Mouse (Mus musculus): ENCODE measurements around the gene Rps6kc1. TPM values are rescaled to one million over a fixed set of nuclear protein-coding genes. Genes with fewer than 3 reads are reported as not detected.

Rps6kc1 gene
- polyA plus RNA-seq, 1 experiment from 2014 or later, result 15.4 TPM

DNA sequence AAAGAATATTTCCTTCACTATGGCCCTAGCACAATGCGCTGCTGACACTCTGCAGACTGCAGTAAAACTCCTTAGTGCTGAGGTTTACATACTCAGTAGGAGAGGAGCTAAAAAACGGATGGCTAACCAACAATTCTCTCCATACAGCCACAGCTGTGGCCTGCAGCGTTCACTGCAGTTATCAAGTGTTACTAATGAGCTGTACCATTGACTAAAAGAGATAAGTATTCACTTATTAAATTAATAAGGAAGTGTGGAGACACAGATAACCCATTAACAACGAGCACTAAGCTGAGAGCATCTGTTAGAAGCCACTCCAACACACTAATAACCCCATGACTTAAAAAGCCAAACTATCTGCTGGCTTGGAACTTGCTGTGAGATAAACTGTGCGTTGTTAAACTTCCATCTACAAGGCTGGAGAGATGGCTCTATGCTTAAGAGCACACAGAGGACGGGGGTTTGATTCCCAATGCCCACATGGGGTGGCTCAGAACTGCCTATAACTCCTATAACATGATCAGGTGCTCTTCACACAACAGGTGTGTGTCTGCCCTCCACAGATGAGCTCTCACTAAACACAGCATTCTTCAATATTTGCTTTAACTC, 17.9 kb downstream of the Rps6kc1 start:
- no peak overlapping the region for H3K9ac ChIP-seq (ENCODE audit: low read depth, low read length)
- peaks cover 68% of the 10 kb centered on the region; the same call in 1 of the 2 replicates for H3K36me3 ChIP-seq (ENCODE audit: control insufficient read depth, insufficient read depth, low read length)
- H3K4me1 ChIP-seq (ENCODE audit: control insufficient read depth, insufficient read depth, low read length), result no peaks in the 10 kb centered on the region
- no peak overlapping the region for H3K4me2 ChIP-seq (ENCODE audit: low read depth, low read length)
- no peak overlapping the region for H3K4me3 ChIP-seq (ENCODE audit: low read depth, low read length)
- H3K27ac ChIP-seq (replicated peaks; ENCODE audit: low read depth, low read length), result no peak overlapping the region
- no peaks in the 10 kb centered on the region for H3K27me3 ChIP-seq (replicated peaks; ENCODE audit: control insufficient read depth, insufficient read depth, low read length)
- 82% methylated on average over 6 of the region's 6 CpGs for WGBS
- ATAC-seq (ENCODE audit: low read depth), result no peak
- no peaks in the 10 kb centered on the region for H3K9me3 ChIP-seq (ENCODE audit: control insufficient read depth, low read length)
- DNase-seq (ENCODE audit: low spot score), result no peak

DNA sequence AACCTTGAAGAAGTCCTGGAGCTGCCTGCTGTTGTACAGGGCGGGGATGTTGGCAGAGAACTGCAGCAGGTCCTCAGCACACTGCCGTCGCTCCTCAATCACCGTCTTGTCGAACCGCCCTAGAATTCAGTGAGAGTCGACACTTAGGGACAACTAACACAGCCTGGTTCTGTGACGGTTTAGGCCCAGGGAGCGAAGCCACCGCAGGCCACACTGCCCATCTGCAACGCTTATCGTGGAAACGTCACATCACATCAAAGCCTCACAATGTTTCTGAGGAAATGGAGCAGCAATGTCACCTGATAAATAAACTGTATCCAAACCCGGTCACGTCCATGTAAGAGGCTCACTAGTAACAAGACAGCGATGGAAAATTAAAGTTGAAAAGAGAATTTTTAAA, 22.9 kb downstream of the Rps6kc1 start:
- DNase-seq (ENCODE audit: low spot score), result no peak
- H3K36me3 ChIP-seq (ENCODE audit: control insufficient read depth, insufficient read depth, low read length), result peaks cover 72% of the 10 kb centered on the region

DNA sequence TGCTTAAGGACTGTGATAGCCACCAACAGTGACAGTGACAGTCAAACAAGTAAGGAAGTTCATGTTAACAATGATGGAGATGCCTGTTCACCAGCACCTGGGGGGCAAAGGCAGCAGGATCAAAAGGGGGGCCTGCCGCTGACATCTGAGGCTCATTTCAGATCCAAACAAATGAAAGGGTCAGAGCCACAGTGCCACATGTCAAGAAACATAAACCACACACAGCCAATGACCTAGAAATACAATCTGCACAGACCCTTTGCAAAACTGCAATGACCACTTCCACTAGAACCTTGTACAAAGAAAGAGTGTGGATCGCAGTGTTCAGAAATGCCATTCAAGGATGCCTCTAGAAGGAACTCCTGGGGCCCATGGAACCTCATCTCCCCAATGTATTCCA, 23.5 kb downstream of the Rps6kc1 start:
- no peak overlapping the region for H3K27ac ChIP-seq (replicated peaks; ENCODE audit: low read depth, low read length)
- H3K4me3 ChIP-seq (ENCODE audit: low read depth, low read length), result no peak overlapping the region
- no peaks in the 10 kb centered on the region for H3K9me3 ChIP-seq (ENCODE audit: control insufficient read depth, low read length)
- DNase-seq (ENCODE audit: low spot score) (no peak), ATAC-seq (ENCODE audit: low read depth) (no peak)
- no peak overlapping the region for H3K4me2 ChIP-seq (ENCODE audit: low read depth, low read length)
- no peaks in the 10 kb centered on the region for H3K27me3 ChIP-seq (replicated peaks; ENCODE audit: control insufficient read depth, insufficient read depth, low read length)
- peaks cover 70% of the 10 kb centered on the region for H3K36me3 ChIP-seq (ENCODE audit: control insufficient read depth, insufficient read depth, low read length)
- 90% methylated on average over 2 of the region's 2 CpGs for WGBS
- H3K9ac ChIP-seq (ENCODE audit: low read depth, low read length), result no peak overlapping the region
- H3K4me1 ChIP-seq (ENCODE audit: control insufficient read depth, insufficient read depth, low read length), result no peaks in the 10 kb centered on the region

More for the DNA sequence above, 22.9 kb downstream of the Rps6kc1 start:
- H3K4me1 ChIP-seq (ENCODE audit: control insufficient read depth, insufficient read depth, low read length), result no peaks in the 10 kb centered on the region
- no peak for ATAC-seq (ENCODE audit: low read depth)
- no peak overlapping the region for H3K4me3 ChIP-seq (ENCODE audit: low read depth, low read length)
- H3K27me3 ChIP-seq (replicated peaks; ENCODE audit: control insufficient read depth, insufficient read depth, low read length), result no peaks in the 10 kb centered on the region
- H3K9ac ChIP-seq (ENCODE audit: low read depth, low read length), result no peak overlapping the region
- no peak overlapping the region for H3K4me2 ChIP-seq (ENCODE audit: low read depth, low read length)
- H3K9me3 ChIP-seq (ENCODE audit: control insufficient read depth, low read length), result no peaks in the 10 kb centered on the region
- 85% methylated on average over 16 of the region's 16 CpGs for WGBS
- H3K27ac ChIP-seq (replicated peaks; ENCODE audit: low read depth, low read length), result no peak overlapping the region

DNA sequence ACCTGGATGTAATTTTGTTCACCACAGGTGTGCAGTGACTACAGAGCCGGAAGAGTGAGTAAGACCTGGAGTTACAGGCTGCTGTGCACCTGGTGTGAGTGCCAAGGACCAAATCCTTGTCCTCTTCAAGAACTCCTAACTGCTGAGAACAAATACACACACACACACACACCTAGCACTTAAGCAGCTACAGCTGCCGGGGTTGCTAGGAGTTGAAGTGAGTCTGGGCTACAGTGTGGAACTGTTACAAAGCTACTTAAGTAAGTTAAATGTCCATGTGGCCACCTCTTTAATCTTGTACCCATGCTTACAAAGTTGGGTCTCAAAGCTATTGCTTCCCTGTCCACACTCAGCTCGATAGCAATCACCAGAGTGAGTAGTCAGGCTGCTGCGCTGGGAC, 25.6 kb downstream of the Rps6kc1 start:
- Histone ChIP-seq H3K4me1 (ENCODE audit: control insufficient read depth, insufficient read depth, low read length) (no peaks in the 10 kb centered on the region), H3K36me3 (ENCODE audit: control insufficient read depth, insufficient read depth, low read length) (peaks cover 55% of the 10 kb centered on the region), H3K4me3 (ENCODE audit: low read depth, low read length) (no peak overlapping the region), H3K9me3 (ENCODE audit: control insufficient read depth, low read length) (no peaks in the 10 kb centered on the region), H3K9ac (ENCODE audit: low read depth, low read length) (no peak overlapping the region), H3K27ac (replicated peaks; ENCODE audit: low read depth, low read length) (no peak overlapping the region), H3K27me3 (replicated peaks; ENCODE audit: control insufficient read depth, insufficient read depth, low read length) (no peaks in the 10 kb centered on the region), H3K4me2 (ENCODE audit: low read depth, low read length) (no peak overlapping the region)
- ATAC-seq (ENCODE audit: low read depth) (no peak), DNase-seq (ENCODE audit: low spot score) (no peak)
- WGBS, result 88% methylated on average over 4 of the region's 4 CpGs

DNA sequence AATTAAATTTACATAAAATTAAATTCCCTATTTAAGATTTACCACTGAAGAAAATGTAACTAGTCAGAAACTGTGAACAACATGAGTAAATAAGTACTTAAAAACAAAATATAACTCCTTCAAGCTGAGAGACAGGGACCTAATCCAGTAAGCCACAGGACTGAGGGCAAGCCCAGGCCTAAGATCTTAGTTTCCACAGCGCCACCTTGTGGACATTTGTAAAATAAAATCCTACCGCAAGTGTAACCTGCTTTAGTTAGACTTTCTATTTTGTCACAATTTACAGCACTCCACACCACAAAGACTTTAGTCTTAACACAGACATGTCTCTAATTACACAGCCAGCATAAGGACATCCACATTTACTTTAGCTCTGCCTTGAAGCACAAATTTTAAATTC, 30.1 kb downstream of the Rps6kc1 start:
- Histone ChIP-seq H3K4me2 (ENCODE audit: low read depth, low read length) (no peak overlapping the region), H3K4me1 (ENCODE audit: control insufficient read depth, insufficient read depth, low read length) (no peaks in the 10 kb centered on the region), H3K9me3 (ENCODE audit: control insufficient read depth, low read length) (no peaks in the 10 kb centered on the region), H3K36me3 (ENCODE audit: control insufficient read depth, insufficient read depth, low read length) (peaks cover 27% of the 10 kb centered on the region), H3K27ac (replicated peaks; ENCODE audit: low read depth, low read length) (no peak overlapping the region), H3K27me3 (replicated peaks; ENCODE audit: control insufficient read depth, insufficient read depth, low read length) (no peaks in the 10 kb centered on the region), H3K9ac (ENCODE audit: low read depth, low read length) (no peak overlapping the region), H3K4me3 (ENCODE audit: low read depth, low read length) (no peak overlapping the region)
- WGBS, result 2% methylated on average over 2 of the region's 2 CpGs
- DNase-seq (ENCODE audit: low spot score), result peak; percentile 81
- ATAC-seq (ENCODE audit: low read depth), result peak; percentile 53; the same call in 1 of the 2 replicates

DNA sequence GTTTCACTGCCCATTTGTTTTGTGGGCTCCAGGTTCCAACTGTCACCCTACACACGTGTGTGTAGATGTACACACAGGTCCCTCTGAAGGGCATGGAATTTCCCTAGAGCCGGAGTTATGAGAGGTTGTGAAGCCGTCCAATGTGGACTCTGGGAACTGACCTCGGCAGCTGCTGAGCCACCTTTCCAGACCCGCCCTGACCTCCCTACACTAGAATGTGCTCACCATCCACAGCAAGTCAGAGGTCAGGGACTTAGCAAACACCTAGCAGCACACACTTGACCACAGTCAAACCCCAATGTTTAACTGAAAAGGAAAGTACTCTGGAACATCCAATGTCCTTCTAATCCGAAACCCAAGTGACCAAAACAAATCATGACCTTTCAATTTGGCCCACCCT, 30.9 kb downstream of the Rps6kc1 start:
- no peaks in the 10 kb centered on the region for H3K9me3 ChIP-seq (ENCODE audit: control insufficient read depth, low read length)
- ATAC-seq (ENCODE audit: low read depth) (no peak), DNase-seq (ENCODE audit: low spot score) (no peak)
- H3K4me3 ChIP-seq (ENCODE audit: low read depth, low read length), result no peak overlapping the region
- no peak overlapping the region for H3K9ac ChIP-seq (ENCODE audit: low read depth, low read length)
- H3K36me3 ChIP-seq (ENCODE audit: control insufficient read depth, insufficient read depth, low read length), result peaks cover 24% of the 10 kb centered on the region
- WGBS, result 74% methylated on average over 6 of the region's 6 CpGs
- H3K27me3 ChIP-seq (replicated peaks; ENCODE audit: control insufficient read depth, insufficient read depth, low read length), result no peaks in the 10 kb centered on the region
- H3K27ac ChIP-seq (replicated peaks; ENCODE audit: low read depth, low read length), result no peak overlapping the region
- H3K4me1 ChIP-seq (ENCODE audit: control insufficient read depth, insufficient read depth, low read length), result no peaks in the 10 kb centered on the region
- H3K4me2 ChIP-seq (ENCODE audit: low read depth, low read length), result no peak overlapping the region

DNA sequence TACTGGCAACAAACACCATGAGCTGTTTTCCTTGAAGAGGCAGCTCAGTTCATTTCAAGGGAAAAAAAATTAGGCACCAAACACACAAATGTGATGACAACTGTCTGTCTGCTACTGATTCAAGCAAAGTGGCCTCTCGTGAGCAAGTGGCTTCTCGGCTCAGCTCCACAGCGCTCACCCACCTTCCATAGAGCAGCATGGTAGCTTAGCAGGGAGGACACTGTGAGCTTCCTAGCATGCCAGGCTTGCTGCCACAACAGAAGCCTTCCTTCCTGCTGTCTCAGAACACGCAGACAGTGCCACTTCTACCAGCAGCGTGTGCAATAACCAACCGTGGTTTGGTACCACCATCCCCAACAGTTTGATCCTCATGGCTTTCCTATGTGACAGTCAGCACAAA, 35.8 kb downstream of the Rps6kc1 start:
- no peak for DNase-seq (ENCODE audit: low spot score)
- Histone ChIP-seq H3K4me1 (ENCODE audit: control insufficient read depth, insufficient read depth, low read length) (no peaks in the 10 kb centered on the region), H3K4me2 (ENCODE audit: low read depth, low read length) (no peak overlapping the region), H3K36me3 (ENCODE audit: control insufficient read depth, insufficient read depth, low read length) (peaks cover 12% of the 10 kb centered on the region), H3K27me3 (replicated peaks; ENCODE audit: control insufficient read depth, insufficient read depth, low read length) (no peaks in the 10 kb centered on the region), H3K27ac (replicated peaks; ENCODE audit: low read depth, low read length) (no peak overlapping the region), H3K9ac (ENCODE audit: low read depth, low read length) (no peak overlapping the region), H3K4me3 (ENCODE audit: low read depth, low read length) (no peak overlapping the region), H3K9me3 (ENCODE audit: control insufficient read depth, low read length) (no peaks in the 10 kb centered on the region)
- no peak for ATAC-seq (ENCODE audit: low read depth)
- 88% methylated on average over 6 of the region's 6 CpGs for WGBS

DNA sequence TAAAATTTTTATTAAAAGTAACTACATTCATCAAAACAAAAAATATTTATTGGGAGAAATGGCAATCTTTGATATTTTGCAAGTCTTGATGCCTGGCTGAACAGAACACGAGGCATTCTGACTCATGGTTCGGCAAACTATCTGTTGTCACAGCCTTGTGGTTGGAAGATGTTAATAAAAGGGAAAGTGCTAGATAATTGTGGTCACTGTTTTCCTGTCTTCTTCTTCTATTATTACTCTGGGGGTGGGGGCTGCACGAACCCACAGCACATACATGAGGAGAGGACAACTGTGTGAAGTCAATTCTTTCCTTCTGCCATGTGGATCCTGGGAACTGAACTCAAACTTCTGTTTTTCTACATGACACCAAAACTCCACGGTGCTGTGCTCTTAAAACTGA, 36.5 kb downstream of the Rps6kc1 start:
- Histone ChIP-seq H3K27me3 (replicated peaks; ENCODE audit: control insufficient read depth, insufficient read depth, low read length) (no peaks in the 10 kb centered on the region), H3K27ac (replicated peaks; ENCODE audit: low read depth, low read length) (no peak overlapping the region), H3K4me2 (ENCODE audit: low read depth, low read length) (no peak overlapping the region), H3K4me1 (ENCODE audit: control insufficient read depth, insufficient read depth, low read length) (no peaks in the 10 kb centered on the region), H3K4me3 (ENCODE audit: low read depth, low read length) (no peak overlapping the region), H3K9ac (ENCODE audit: low read depth, low read length) (no peak overlapping the region), H3K36me3 (ENCODE audit: control insufficient read depth, insufficient read depth, low read length) (peaks cover 12% of the 10 kb centered on the region), H3K9me3 (ENCODE audit: control insufficient read depth, low read length) (no peaks in the 10 kb centered on the region)
- WGBS, result 89% methylated on average over 4 of the region's 4 CpGs
- ATAC-seq (ENCODE audit: low read depth), result no peak
- DNase-seq (ENCODE audit: low spot score), result no peak

DNA sequence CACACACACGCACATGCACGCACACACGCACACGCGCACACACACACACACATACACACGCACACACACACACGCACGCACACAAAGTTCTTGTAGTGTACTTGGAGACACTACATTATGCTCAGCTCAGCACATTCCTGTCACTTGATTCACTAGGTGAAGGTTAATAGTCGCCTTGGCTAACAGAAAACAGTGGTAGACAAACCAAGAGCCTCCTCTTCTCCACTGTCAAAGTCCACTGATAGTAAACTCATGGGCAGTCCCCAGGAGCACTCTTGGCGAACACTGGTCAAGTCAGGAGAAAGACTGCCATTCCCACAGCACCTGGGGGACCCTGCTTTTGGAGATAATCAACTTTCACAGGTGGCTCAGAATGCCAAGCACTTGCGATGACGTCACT, 40.5 kb downstream of the Rps6kc1 start:
- no peak for DNase-seq (ENCODE audit: low spot score)
- H3K4me2 ChIP-seq (ENCODE audit: low read depth, low read length), result no peak overlapping the region
- no peaks in the 10 kb centered on the region for H3K27me3 ChIP-seq (replicated peaks; ENCODE audit: control insufficient read depth, insufficient read depth, low read length)
- no peak overlapping the region for H3K27ac ChIP-seq (replicated peaks; ENCODE audit: low read depth, low read length)
- H3K36me3 ChIP-seq (ENCODE audit: control insufficient read depth, insufficient read depth, low read length), result peaks cover 29% of the 10 kb centered on the region
- H3K4me1 ChIP-seq (ENCODE audit: control insufficient read depth, insufficient read depth, low read length), result no peaks in the 10 kb centered on the region
- ATAC-seq (ENCODE audit: low read depth), result no peak
- H3K9me3 ChIP-seq (ENCODE audit: control insufficient read depth, low read length), result no peaks in the 10 kb centered on the region
- no peak overlapping the region for H3K4me3 ChIP-seq (ENCODE audit: low read depth, low read length)
- H3K9ac ChIP-seq (ENCODE audit: low read depth, low read length), result no peak overlapping the region
- WGBS, result 94% methylated on average over 12 of the region's 12 CpGs

Data from embryonic facial prominence, embryonic 14.5 days (tissue).